Mouse (Mus musculus) heart, embryonic 11.5 days (tissue): Measurements from ENCODE around the gene Daam2. TPM values are rescaled to one million over a fixed set of nuclear protein-coding genes. Genes with fewer than 3 reads are reported as not detected.

Experiments used
- ATAC-seq: fragments of 200-750 bp; cut with Nextera tagmentation; replicated peaks from 2 replicates; pipeline ENCODE4 v1.8.0; 2017; ENCODE audit warnings: moderate library complexity; ENCODE audit not compliant: insufficient number of reproducible peaks, low FRiP score, low TSS enrichment
- H3K27ac ChIP-seq: fragments of 300-500 bp; sonication (generic); 2 replicates; pipeline ENCODE4 v1.5.1; 2014; ENCODE audit warnings: mild to moderate bottlenecking, low read depth, low read length
- H3K27me3 ChIP-seq: fragments of 300-500 bp; sonication (generic); 2 replicates; pipeline ENCODE4 v1.6.1; 2014; ENCODE audit warnings: mild to moderate bottlenecking, low read length, mixed read lengths; ENCODE audit not compliant: control insufficient read depth, insufficient read depth
- H3K36me3 ChIP-seq: fragments of 300-500 bp; sonication (generic); 2 replicates; pipeline ENCODE4 v1.6.1; 2014; ENCODE audit warnings: mild to moderate bottlenecking, low read length, moderate library complexity, mixed read lengths; ENCODE audit not compliant: control insufficient read depth, insufficient read depth
- H3K4me1 ChIP-seq: fragments of 300-500 bp; sonication (generic); 2 replicates; pipeline ENCODE4 v1.6.1; 2014; ENCODE audit warnings: low read length; ENCODE audit not compliant: control insufficient read depth, insufficient read depth
- H3K4me2 ChIP-seq: fragments of 300-500 bp; sonication (generic); 2 replicates; pipeline ENCODE4 v1.6.1; 2014; ENCODE audit warnings: mild to moderate bottlenecking, moderate library complexity
- H3K4me3 ChIP-seq: fragments of 300-500 bp; sonication (generic); 2 replicates; pipeline ENCODE4 v1.5.1; 2014; ENCODE audit warnings: low read depth, low read length
- H3K9ac ChIP-seq: fragments of 300-500 bp; sonication (generic); 2 replicates; pipeline ENCODE4 v1.6.1; 2014; ENCODE audit warnings: mild to moderate bottlenecking, low read depth, low read length, moderate library complexity
- H3K9me3 ChIP-seq: fragments of 300-500 bp; sonication (generic); replicated peaks from 2 replicates; pipeline ENCODE4 v1.6.1; 2016; ENCODE audit warnings: low read length; ENCODE audit not compliant: control insufficient read depth
- WGBS: fragments of 180-500 bp; shearing (Covaris S2); extraction: QIAGEN DNeasy Blood & Tissue Kit; methylation state at CpG from one replicate; pipeline ENCODE4 v1.1.7; 2014; ENCODE audit not compliant: insufficient replicate concordance; 5-methylcytosine and 5-hydroxymethylcytosine counted together
- polyA plus RNA-seq: library from polyadenylated mRNA; unstranded; fragments of >200 nt; fragmentation: Nextera tagmentation; extraction: Ambion mirVana; gene quantifications from 2 replicates; pipeline ENCODE4 v1.2.1, GENCODE M21; 2014

Gene Daam2
- polyA plus RNA-seq, result 4.5 and 5.7 TPM in 2 replicates

DNA sequence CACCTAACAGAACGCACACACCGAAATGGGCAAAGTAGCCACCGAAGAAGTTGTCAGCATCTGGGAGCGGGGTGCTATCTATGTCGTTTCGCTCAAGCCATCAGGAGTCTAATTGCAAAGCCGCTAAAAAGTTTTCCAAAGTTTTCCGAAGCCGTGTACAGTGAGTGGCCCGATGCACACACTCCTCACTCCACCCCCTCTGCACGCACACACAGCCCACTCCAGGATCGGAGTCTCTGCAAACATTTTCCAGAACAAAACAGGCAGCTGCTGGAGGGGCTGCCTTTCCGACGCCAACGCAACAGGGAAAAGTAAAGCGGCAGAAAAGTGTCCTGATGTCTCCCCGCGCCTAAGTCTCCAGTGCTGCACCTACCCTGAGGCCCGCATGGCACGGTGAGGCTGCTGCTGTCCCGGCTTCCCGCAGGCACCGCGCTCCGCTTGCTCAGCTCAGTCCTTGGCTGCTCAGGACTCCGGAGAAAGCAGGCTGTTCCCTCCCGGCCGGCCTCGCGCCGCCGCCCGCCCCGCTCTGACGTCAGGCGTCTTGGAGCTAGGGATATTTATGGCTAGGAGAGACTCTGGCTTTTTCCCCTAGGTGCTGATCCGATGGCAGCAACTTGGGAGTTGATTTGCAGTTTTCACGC lies at the start of gene Daam2:
Gene Daam2, minus strand, starts transcription at position 514 of the 641 bp plus-strand sequence.
- Histone ChIP-seq H3K36me3 (no peaks in the 10 kb centered on the region), H3K4me2 (peak within 1 kb of the TSS; percentile 85), H3K4me1 (peaks cover 19% of the 10 kb centered on the region; the same call in 1 of the 2 replicates), H3K27ac (peak within 1 kb of the TSS; percentile 87), H3K9me3 (no peaks in the 10 kb centered on the region), H3K9ac (peak within 1 kb of the TSS; percentile 80), H3K4me3 (peak within 1 kb of the TSS; percentile 57), H3K27me3 (no peaks in the 10 kb centered on the region)
- peak; percentile 72 for ATAC-seq
- 2% methylated on average over 38 of the region's 38 CpGs for WGBS

DNA sequence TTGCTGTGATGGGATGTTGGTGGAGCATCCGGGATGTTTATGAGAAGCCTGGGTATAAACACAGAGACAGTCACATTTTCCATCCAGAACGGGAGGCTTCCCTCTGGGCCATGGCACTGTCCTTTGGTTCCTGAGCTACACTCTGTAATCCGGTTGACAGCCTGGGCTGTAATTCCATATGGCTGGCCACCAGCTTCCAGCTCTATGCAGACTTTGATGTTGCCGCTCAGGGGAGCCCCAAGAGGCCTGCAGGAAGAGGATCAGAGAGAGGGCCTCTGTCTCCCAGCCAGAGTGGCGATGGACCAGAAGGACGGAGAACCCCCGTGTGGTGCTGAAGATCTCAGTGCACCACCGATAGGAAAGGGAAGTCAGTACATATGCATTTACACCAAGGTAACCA lies 46.2 kb upstream of the Daam2 start:
- Histone ChIP-seq H3K36me3 (no peaks in the 10 kb centered on the region), H3K4me2 (no peak overlapping the region), H3K27ac (no peak overlapping the region), H3K4me3 (no peak overlapping the region), H3K4me1 (no peaks in the 10 kb centered on the region; the same call in 1 of the 2 replicates), H3K9me3 (no peaks in the 10 kb centered on the region), H3K27me3 (no peaks in the 10 kb centered on the region), H3K9ac (no peak overlapping the region)
- ATAC-seq, result no peak
- 46% methylated on average over 8 of the region's 8 CpGs for WGBS

DNA sequence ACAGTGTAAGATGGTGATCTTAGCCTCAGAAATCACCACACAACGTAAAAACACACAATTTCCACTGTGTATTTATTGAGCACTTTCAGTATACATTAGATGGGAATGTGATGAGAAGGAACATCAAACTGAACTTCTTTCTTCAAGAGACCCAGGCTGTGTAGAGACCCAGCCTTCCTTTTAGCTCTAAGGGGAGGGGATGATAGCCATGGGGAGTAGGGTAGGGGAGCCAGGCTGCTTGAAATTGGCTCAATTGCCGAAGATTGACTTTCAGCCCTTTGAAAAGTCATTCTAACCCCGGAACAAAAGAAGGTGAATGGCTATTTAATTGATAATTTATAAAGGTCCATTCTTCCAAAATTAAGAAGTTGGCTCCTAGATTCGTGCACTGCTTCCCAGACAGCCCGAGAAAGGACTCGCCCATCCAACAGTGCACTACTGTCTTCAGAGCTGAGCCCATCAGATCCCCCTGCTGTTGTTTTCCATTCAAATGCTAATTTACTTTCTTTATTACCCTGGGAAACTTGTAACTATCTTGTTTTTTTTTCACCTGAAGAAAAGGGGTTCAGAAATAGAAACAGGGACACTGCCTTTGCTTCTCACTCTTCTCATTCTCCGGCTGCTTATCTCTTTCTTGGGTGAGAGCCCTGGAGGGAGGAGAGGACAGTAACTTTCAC lies 43.3 kb upstream of the Daam2 start:
- WGBS, result 61% methylated on average over 7 of the region's 7 CpGs
- Histone ChIP-seq H3K27ac (no peak overlapping the region), H3K36me3 (no peaks in the 10 kb centered on the region), H3K4me2 (no peak overlapping the region), H3K27me3 (no peaks in the 10 kb centered on the region), H3K9me3 (no peaks in the 10 kb centered on the region), H3K4me3 (no peak overlapping the region), H3K4me1 (no peaks in the 10 kb centered on the region), H3K9ac (no peak overlapping the region)
- ATAC-seq, result no peak

DNA sequence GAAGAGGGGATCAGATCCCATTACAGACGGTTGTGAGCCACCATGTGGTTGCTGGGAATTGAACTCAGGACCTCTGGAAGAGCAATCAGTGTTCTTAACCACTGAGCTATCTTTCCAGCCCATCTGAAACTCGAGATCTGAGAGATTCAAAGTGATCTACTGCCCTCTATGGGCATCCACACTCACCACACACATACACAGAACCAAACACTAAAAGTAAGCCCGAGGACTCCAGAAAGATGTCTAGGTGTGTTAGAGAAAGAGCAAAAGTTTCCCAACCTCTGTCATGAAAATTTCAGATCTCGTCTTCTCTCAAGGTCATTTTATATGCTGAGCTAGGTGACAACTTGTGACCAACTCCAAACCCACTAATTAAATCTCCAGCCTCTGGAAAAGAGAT lies 41.3 kb upstream of the Daam2 start:
- H3K9ac ChIP-seq, result no peak overlapping the region
- H3K36me3 ChIP-seq, result no peaks in the 10 kb centered on the region
- no peak for ATAC-seq
- no peak overlapping the region for H3K27ac ChIP-seq
- no peak overlapping the region for H3K4me2 ChIP-seq
- H3K27me3 ChIP-seq, result no peaks in the 10 kb centered on the region
- no peaks in the 10 kb centered on the region for H3K4me1 ChIP-seq
- 76% methylated on average over 4 of the region's 4 CpGs for WGBS
- no peaks in the 10 kb centered on the region for H3K9me3 ChIP-seq
- H3K4me3 ChIP-seq, result no peak overlapping the region

DNA sequence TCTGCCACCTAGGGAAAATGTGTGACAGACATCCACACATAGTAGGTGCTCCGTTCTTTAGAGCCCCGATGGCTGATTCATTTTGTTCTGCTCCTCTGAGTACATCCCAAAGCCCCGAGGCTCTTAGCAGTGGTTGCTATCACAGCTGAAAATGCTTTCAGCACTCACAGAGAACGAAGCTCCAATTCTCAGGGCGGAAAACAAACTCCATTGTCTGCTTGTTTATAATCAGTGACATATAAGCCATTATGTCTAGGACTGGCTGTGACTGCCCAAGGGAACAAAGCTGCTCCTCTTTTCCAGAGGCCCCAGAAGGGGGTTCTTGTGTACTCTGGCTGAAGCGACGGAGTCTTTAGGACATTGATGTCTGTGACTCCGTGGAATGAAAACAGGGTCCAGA lies 25.9 kb upstream of the Daam2 start:
- no peak for ATAC-seq
- Histone ChIP-seq H3K4me1 (no peaks in the 10 kb centered on the region), H3K36me3 (no peaks in the 10 kb centered on the region), H3K9ac (no peak overlapping the region), H3K4me3 (no peak overlapping the region), H3K9me3 (no peaks in the 10 kb centered on the region), H3K4me2 (no peak overlapping the region), H3K27ac (no peak overlapping the region), H3K27me3 (peaks cover 3% of the 10 kb centered on the region; the same call in 1 of the 2 replicates)
- WGBS, result 54% methylated on average over 8 of the region's 8 CpGs

DNA sequence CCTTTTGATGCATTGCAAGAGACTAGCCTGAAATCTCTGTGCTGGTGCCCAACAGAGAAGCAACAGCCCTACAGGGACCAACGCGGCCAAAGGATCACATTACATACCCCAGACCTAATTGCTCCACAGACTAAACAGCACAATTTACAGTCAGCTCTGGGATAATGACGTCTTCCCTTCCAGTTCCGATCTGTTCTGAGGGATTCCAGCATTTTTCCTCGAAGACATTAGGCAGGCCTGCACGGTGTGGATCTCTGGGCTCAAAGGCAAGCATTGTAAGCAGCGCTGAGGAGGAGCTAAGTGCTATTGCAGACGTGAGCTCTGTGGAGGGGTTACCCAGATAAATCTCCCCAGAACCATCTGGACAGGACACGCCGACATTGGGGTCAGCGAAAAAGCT lies 18.3 kb upstream of the Daam2 start:
- H3K4me1 ChIP-seq, result no peaks in the 10 kb centered on the region
- no peak overlapping the region for H3K9ac ChIP-seq
- no peak for ATAC-seq
- no peak overlapping the region for H3K4me2 ChIP-seq
- H3K27ac ChIP-seq, result 0 out of 2 replicates have a peak overlapping the region, but pooled peaks have one; percentile 4
- no peaks in the 10 kb centered on the region for H3K36me3 ChIP-seq
- H3K4me3 ChIP-seq, result no peak overlapping the region
- 54% methylated on average over 11 of the region's 11 CpGs for WGBS
- no peaks in the 10 kb centered on the region for H3K9me3 ChIP-seq
- no peaks in the 10 kb centered on the region for H3K27me3 ChIP-seq

DNA sequence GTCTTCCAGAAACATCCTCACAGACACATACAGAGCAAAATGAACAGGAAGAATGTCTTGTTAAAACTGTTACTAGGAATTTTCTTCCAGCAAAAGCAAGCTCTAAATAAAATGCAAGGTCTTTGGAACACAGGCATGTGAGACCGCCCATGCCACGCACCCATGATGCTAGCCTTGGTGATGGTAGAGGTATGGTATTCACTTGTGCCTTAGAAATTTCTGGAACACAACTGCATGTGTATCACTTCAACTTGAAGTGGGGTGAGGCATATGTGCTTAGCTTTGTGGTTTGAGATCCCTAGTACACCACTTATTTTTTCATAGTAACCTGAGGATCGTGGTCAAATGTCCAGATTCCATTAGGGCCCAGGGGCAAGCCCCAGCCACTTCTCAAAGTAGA lies 13.2 kb upstream of the Daam2 start:
- 84% methylated on average over 3 of the region's 3 CpGs for WGBS
- no peak for ATAC-seq
- Histone ChIP-seq H3K4me2 (no peak overlapping the region), H3K9me3 (no peaks in the 10 kb centered on the region), H3K36me3 (no peaks in the 10 kb centered on the region), H3K27me3 (no peaks in the 10 kb centered on the region), H3K27ac (no peak overlapping the region), H3K4me3 (no peak overlapping the region), H3K9ac (no peak overlapping the region), H3K4me1 (no peaks in the 10 kb centered on the region)

DNA sequence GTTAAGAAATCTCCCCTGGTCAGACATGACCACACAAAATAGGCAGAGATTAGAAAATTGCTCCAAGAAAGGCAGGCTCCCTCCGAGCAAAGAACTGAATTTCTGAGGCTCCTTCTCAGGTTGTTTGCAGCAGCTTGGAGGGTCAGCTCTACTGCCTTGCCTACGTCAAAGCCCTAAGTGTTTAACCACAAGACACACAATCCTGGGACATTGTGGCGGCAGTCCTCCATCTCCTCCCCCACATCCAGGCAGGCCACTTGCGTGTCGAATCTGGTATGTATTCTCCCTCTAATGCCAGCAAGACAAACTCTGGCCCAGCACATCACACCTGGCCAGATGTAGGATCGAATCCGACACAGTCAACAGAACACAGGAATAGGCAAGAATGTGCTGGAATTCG lies 4.6 kb upstream of the Daam2 start:
- 70% methylated on average over 8 of the region's 8 CpGs for WGBS
- H3K4me1 ChIP-seq, result 0 out of 2 replicates have a peak, but pooled peaks cover 3% of the 10 kb centered on the region
- no peak for ATAC-seq
- H3K27me3 ChIP-seq, result no peaks in the 10 kb centered on the region
- H3K36me3 ChIP-seq, result no peaks in the 10 kb centered on the region
- no peak overlapping the region for H3K4me2 ChIP-seq
- no peaks in the 10 kb centered on the region for H3K9me3 ChIP-seq
- H3K9ac ChIP-seq, result no peak overlapping the region
- no peak overlapping the region for H3K4me3 ChIP-seq
- no peak overlapping the region for H3K27ac ChIP-seq
